Mouse (Mus musculus): Measurements from ENCODE around the gene Igfbp7. TPM values are rescaled to one million over a fixed set of nuclear protein-coding genes. Genes with fewer than 3 reads are reported as not detected.

Igfbp7 gene
- polyA plus RNA-seq, 1 experiment from 2014 or later: 35.3 TPM

DNA sequence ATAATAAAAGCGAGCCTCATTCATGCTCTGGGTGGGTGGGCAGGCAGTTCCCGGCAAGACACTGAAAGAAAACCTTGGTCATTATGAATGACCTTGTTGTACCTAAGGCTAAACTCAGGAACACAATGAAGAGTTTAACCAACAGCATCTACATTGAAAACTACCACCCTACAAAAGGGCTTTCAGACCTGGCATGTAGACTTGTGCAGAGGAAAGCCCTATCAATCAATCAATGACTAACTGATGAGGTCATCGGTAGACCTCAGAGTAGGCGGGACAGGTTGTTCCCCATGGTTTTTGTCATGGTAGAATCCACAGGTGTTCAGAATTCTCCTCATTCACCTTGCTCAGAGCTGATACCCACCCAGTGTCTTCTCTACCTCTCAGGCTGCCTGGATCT is 47.9 kb downstream of the Igfbp7 start:
- Histone ChIP-seq H3K4me3 (ENCODE audit: low read depth, low read length) (no peak overlapping the region), H3K9me3 (replicated peaks; ENCODE audit: control insufficient read depth, low read length) (no peaks in the 10 kb centered on the region), H3K36me3 (ENCODE audit: control insufficient read depth, insufficient read depth, low read length) (no peaks in the 10 kb centered on the region), H3K9ac (ENCODE audit: low read depth, low read length) (no peak overlapping the region), H3K4me1 (ENCODE audit: control insufficient read depth, insufficient read depth, low read length) (peaks cover 8% of the 10 kb centered on the region), H3K4me2 (no peak overlapping the region), H3K27ac (ENCODE audit: low read depth, low read length) (no peak overlapping the region), H3K27me3 (ENCODE audit: control insufficient read depth, insufficient read depth, low read length) (no peaks in the 10 kb centered on the region; the same call in 1 of the 2 replicates)
- ATAC-seq (replicated peaks; ENCODE audit: insufficient number of reproducible peaks, low FRiP score, low TSS enrichment): no peak
- 84% methylated on average over 4 of the region's 4 CpGs for WGBS (ENCODE audit: insufficient replicate concordance)

DNA sequence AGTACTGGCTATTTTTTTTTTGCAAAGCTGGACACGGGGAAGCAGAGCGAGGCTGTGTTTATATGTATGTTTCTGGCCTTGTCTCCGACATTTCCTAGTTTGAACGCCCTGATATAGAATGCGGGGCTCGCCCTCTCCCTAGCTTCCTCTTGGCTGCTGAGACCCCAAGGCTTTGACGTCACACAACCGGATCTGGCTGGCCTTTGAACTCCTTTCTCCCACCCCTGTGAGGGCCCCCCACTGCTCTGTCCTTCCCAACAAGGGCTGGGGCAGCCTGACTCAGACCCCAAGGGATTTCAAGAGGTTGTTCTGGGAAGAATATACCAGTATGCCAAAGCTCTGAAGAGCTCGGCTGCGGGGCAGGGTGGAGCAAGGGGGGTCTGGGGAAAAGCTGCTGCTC is 49.5 kb downstream of the Igfbp7 start:
- peaks cover 11% of the 10 kb centered on the region for H3K4me1 ChIP-seq (ENCODE audit: control insufficient read depth, insufficient read depth, low read length)
- peak; percentile 56; the same call in 1 of the 2 replicates for ATAC-seq (replicated peaks; ENCODE audit: insufficient number of reproducible peaks, low FRiP score, low TSS enrichment)
- H3K4me3 ChIP-seq (ENCODE audit: low read depth, low read length): peak overlapping the region; percentile 53
- no peaks in the 10 kb centered on the region for H3K9me3 ChIP-seq (replicated peaks; ENCODE audit: control insufficient read depth, low read length)
- no peaks in the 10 kb centered on the region for H3K36me3 ChIP-seq (ENCODE audit: control insufficient read depth, insufficient read depth, low read length)
- peak overlapping the region; percentile 74 for H3K9ac ChIP-seq (ENCODE audit: low read depth, low read length)
- H3K27me3 ChIP-seq (ENCODE audit: control insufficient read depth, insufficient read depth, low read length): peaks cover 2% of the 10 kb centered on the region; the same call in 1 of the 2 replicates
- H3K4me2 ChIP-seq: peak overlapping the region; percentile 77
- under 1% methylated on average over 10 of the region's 10 CpGs for WGBS (ENCODE audit: insufficient replicate concordance)
- H3K27ac ChIP-seq (ENCODE audit: low read depth, low read length): peak overlapping the region; percentile 71

DNA sequence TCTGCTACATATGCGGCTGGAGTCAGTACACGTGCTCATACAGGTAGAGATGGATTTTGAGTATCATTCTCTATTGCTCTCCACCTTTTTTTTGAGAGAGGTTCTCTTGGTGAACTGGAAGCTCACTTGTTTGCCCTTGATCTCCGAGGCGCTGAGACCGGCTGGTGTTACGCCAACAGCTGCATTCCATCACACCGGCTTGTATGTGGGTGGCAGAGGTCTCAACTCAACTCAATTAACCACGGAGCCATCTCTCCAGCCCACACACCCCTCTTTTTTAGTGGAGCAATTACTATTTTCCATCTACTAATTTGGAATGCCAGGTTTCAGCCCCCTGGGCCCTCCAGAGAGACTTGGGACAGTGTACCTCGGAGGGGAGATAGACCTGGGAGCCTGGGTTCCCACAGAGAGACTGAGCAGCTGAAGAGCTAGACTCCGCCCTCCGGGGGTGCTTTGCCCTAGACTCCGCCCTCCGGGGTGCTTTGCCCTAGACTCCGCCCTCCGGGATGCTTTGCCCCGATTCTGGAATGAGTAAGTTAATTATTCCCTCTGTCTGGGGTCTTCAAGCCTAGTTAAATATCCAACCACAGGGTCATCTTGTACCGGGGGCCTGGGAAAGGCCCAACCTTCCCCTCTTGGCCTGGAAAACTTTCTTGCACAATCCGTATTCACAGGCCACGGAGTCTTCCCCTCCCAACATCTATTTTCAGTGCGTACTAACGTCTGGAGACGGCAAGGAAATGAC is 50.3 kb downstream of the Igfbp7 start:
- 12% methylated on average over 22 of the region's 22 CpGs for WGBS (ENCODE audit: insufficient replicate concordance)
- no peaks in the 10 kb centered on the region for H3K36me3 ChIP-seq (ENCODE audit: control insufficient read depth, insufficient read depth, low read length)
- peak; percentile 72 for ATAC-seq (replicated peaks; ENCODE audit: insufficient number of reproducible peaks, low FRiP score, low TSS enrichment)

DNA sequence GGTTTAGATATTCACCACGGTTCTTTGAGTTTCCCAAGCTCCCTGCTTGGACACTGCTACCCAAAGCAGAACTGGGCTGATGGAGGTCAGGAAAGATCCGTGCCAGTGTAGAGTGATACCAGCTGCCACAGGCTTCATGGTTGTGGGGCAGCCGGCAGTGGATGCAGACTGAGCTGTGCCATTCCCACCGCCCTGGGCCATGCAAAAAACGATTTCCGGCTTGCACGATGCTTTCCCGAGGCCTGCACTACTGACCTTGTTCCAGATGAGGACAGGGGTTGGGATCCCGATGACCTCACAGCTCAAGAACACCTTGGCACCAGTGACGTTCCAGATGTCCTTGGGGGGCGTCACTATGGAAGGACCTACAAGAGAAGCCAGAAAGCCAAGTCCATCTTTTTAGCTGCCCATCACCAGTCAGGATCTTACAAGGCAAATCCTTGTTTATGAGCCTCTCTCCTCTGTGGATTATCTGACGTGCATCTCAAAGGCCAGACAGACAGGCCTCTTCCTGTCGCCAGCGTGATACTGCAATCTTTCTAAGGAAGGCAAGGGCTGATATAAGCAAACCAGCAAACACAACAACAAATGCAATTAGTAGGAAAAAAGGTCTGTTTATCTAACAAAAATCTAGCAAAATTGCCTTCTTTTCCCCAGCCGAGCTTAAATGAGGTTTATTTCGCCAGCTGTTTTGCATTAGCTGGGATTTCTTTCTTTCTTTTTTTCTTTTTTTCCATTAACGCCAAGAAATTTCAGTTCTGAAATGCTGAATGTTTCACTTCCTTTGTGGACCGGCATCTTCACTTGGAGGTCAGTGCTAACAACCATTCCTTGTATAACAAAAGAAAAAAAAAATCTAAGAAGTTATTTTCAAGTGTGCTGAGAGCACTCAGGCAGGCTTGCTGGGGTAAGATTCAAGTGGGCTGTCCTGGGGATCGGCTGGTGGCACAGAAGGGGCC is 52.3 kb downstream of the Igfbp7 start:
- peaks cover 11% of the 10 kb centered on the region for H3K4me1 ChIP-seq (ENCODE audit: control insufficient read depth, insufficient read depth, low read length)
- peaks cover 2% of the 10 kb centered on the region; the same call in 1 of the 2 replicates for H3K27me3 ChIP-seq (ENCODE audit: control insufficient read depth, insufficient read depth, low read length)
- no peak overlapping the region for H3K9ac ChIP-seq (ENCODE audit: low read depth, low read length)
- WGBS (ENCODE audit: insufficient replicate concordance): 65% methylated on average over 19 of the region's 19 CpGs
- no peak overlapping the region for H3K4me3 ChIP-seq (ENCODE audit: low read depth, low read length)
- H3K27ac ChIP-seq (ENCODE audit: low read depth, low read length): no peak overlapping the region
- no peaks in the 10 kb centered on the region for H3K36me3 ChIP-seq (ENCODE audit: control insufficient read depth, insufficient read depth, low read length)
- no peak overlapping the region for H3K4me2 ChIP-seq
- H3K9me3 ChIP-seq (replicated peaks; ENCODE audit: control insufficient read depth, low read length): no peaks in the 10 kb centered on the region
- no peak for ATAC-seq (replicated peaks; ENCODE audit: insufficient number of reproducible peaks, low FRiP score, low TSS enrichment)

More for the DNA sequence above, 50.3 kb downstream of the Igfbp7 start:
- Histone ChIP-seq H3K27ac (ENCODE audit: low read depth, low read length) (peak overlapping the region; percentile 71), H3K9me3 (replicated peaks; ENCODE audit: control insufficient read depth, low read length) (no peaks in the 10 kb centered on the region), H3K27me3 (ENCODE audit: control insufficient read depth, insufficient read depth, low read length) (peaks cover 2% of the 10 kb centered on the region; the same call in 1 of the 2 replicates), H3K4me1 (ENCODE audit: control insufficient read depth, insufficient read depth, low read length) (peaks cover 11% of the 10 kb centered on the region), H3K9ac (ENCODE audit: low read depth, low read length) (peak overlapping the region; percentile 74), H3K4me2 (peak overlapping the region; percentile 77), H3K4me3 (ENCODE audit: low read depth, low read length) (peak overlapping the region; percentile 53)

DNA sequence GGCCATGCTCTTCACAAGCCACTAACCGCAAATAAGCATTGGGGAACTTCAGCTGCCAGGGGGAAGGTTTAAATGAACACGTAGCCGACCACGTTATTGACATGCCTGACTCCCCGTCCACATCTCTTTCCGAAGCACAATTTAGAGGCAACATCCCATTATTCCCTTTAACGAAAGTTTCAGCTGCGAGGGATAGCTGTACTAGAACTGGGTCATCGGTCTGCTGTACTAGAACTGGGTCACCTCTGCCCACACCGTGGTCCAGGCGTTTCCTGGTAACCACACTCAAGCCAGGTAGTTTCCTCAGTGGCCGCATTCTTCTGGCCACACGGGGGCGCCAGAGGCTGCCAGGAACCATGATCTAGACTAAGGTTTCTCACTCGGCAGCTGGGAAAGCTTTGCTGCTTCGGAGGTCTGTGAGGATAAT is 53.5 kb downstream of the Igfbp7 start:
- no peak overlapping the region for H3K9ac ChIP-seq (ENCODE audit: low read depth, low read length)
- peaks cover 11% of the 10 kb centered on the region for H3K4me1 ChIP-seq (ENCODE audit: control insufficient read depth, insufficient read depth, low read length)
- H3K36me3 ChIP-seq (ENCODE audit: control insufficient read depth, insufficient read depth, low read length): peaks cover 4% of the 10 kb centered on the region; the same call in 1 of the 2 replicates
- peaks cover 2% of the 10 kb centered on the region; the same call in 1 of the 2 replicates for H3K27me3 ChIP-seq (ENCODE audit: control insufficient read depth, insufficient read depth, low read length)
- H3K4me3 ChIP-seq (ENCODE audit: low read depth, low read length): no peak overlapping the region
- H3K27ac ChIP-seq (ENCODE audit: low read depth, low read length): no peak overlapping the region
- no peak for ATAC-seq (replicated peaks; ENCODE audit: insufficient number of reproducible peaks, low FRiP score, low TSS enrichment)
- H3K4me2 ChIP-seq: peak overlapping the region; percentile 46
- no peaks in the 10 kb centered on the region for H3K9me3 ChIP-seq (replicated peaks; ENCODE audit: control insufficient read depth, low read length)
- 10% methylated on average over 16 of the region's 16 CpGs for WGBS (ENCODE audit: insufficient replicate concordance)

DNA sequence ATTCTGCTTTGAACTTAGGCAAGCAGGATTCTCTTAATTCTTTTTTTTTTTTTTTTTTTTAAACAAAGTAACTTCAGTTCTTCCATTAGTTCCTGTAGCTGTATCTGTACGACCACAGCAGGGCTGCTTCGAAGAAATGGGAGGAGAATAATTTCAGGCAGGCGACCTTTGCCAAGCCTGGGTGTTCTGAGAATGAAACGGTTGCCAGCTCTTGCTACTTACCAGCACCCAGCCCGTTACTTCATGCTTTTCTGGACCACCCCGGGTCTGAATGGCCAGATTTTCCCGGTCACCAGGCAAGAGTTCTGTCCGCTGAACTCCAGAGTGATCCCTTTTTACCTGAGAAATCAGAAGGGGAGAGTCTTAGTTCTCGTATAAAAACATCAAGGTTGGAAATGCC is 56.1 kb downstream of the Igfbp7 start:
- peaks cover 25% of the 10 kb centered on the region for H3K36me3 ChIP-seq (ENCODE audit: control insufficient read depth, insufficient read depth, low read length)
- 80% methylated on average over 9 of the region's 9 CpGs for WGBS (ENCODE audit: insufficient replicate concordance)
- no peak overlapping the region for H3K27ac ChIP-seq (ENCODE audit: low read depth, low read length)
- H3K4me3 ChIP-seq (ENCODE audit: low read depth, low read length): no peak overlapping the region
- no peak overlapping the region for H3K4me2 ChIP-seq
- H3K4me1 ChIP-seq (ENCODE audit: control insufficient read depth, insufficient read depth, low read length): 0 out of 2 replicates have a peak, but pooled peaks cover 5% of the 10 kb centered on the region
- H3K27me3 ChIP-seq (ENCODE audit: control insufficient read depth, insufficient read depth, low read length): peaks cover 2% of the 10 kb centered on the region; the same call in 1 of the 2 replicates
- no peak overlapping the region for H3K9ac ChIP-seq (ENCODE audit: low read depth, low read length)
- ATAC-seq (replicated peaks; ENCODE audit: insufficient number of reproducible peaks, low FRiP score, low TSS enrichment): no peak
- H3K9me3 ChIP-seq (replicated peaks; ENCODE audit: control insufficient read depth, low read length): no peaks in the 10 kb centered on the region

DNA sequence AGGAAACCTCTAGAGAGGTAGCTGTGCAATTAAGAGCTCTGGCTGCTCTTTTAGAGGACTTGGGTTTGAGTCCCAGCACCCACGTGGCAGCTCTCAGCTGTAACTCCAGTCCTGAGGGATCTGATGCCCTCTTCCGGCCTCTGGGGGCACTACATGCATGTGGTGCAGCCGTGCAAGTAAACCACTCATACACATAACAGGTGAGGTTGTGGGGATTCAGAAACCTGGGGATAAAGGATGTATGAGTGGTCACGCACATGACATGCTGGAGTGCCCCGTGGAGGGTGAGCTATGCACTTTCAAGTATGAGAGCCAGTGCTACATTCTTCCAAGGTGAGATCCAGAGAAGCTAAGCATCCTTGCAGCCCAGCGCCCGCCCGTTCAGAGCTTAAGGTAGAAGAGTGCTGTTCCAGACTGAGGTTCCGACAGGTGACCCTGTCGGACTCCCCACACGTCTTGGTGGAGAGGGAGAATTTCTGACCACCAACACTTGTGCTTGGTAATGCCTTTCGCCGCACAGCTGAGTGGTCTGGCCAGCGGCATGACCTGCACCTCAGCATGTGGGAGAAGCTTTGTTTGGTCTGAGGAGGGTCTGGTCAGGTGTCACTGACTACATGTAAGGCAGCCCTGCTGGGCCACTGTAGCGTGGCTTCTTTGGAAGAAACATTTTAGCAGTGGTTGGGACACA is 57.7 kb downstream of the Igfbp7 start:
- Histone ChIP-seq H3K27me3 (ENCODE audit: control insufficient read depth, insufficient read depth, low read length) (peaks cover 2% of the 10 kb centered on the region; the same call in 1 of the 2 replicates), H3K27ac (ENCODE audit: low read depth, low read length) (no peak overlapping the region), H3K4me3 (ENCODE audit: low read depth, low read length) (no peak overlapping the region), H3K36me3 (ENCODE audit: control insufficient read depth, insufficient read depth, low read length) (peaks cover 32% of the 10 kb centered on the region), H3K9me3 (replicated peaks; ENCODE audit: control insufficient read depth, low read length) (no peaks in the 10 kb centered on the region), H3K9ac (ENCODE audit: low read depth, low read length) (no peak overlapping the region), H3K4me1 (ENCODE audit: control insufficient read depth, insufficient read depth, low read length) (0 out of 2 replicates have a peak, but pooled peaks cover 5% of the 10 kb centered on the region), H3K4me2 (no peak overlapping the region)
- 91% methylated on average over 15 of the region's 15 CpGs for WGBS (ENCODE audit: insufficient replicate concordance)
- ATAC-seq (replicated peaks; ENCODE audit: insufficient number of reproducible peaks, low FRiP score, low TSS enrichment): no peak

DNA sequence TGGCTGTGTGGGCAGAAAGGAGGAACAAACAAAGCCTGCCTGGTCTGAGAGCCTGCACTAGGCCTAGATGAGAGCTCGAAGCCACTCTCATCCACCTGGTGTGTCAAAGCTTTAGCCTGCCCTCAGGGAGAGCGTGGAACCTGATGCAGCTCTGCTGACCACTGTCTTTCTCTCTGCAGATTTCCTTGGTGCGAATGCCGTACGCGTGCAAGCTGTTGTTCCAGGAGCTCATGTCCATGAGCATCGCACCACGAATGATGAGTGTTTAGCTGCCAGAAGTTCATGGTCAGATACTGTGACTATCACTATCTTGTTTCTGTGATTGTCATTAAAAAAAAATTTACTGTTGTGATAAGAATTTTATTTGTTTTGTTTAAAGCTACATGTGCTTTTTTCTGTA is 58.9 kb downstream of the Igfbp7 start:
- Histone ChIP-seq H3K4me2 (no peak overlapping the region), H3K4me1 (ENCODE audit: control insufficient read depth, insufficient read depth, low read length) (no peaks in the 10 kb centered on the region), H3K27ac (ENCODE audit: low read depth, low read length) (no peak overlapping the region), H3K9ac (ENCODE audit: low read depth, low read length) (no peak overlapping the region), H3K4me3 (ENCODE audit: low read depth, low read length) (no peak overlapping the region), H3K36me3 (ENCODE audit: control insufficient read depth, insufficient read depth, low read length) (peaks cover 33% of the 10 kb centered on the region), H3K27me3 (ENCODE audit: control insufficient read depth, insufficient read depth, low read length) (no peaks in the 10 kb centered on the region), H3K9me3 (replicated peaks; ENCODE audit: control insufficient read depth, low read length) (no peaks in the 10 kb centered on the region)
- 97% methylated on average over 8 of the region's 8 CpGs for WGBS (ENCODE audit: insufficient replicate concordance)
- no peak for ATAC-seq (replicated peaks; ENCODE audit: insufficient number of reproducible peaks, low FRiP score, low TSS enrichment)
